Mouse (Mus musculus) CH12F3 (cell line): ENCODE results near the gene Acta2.

Experiments used
- in situ Hi-C: fragments of 300-500 bp; cut with MboI; formaldehyde crosslinking; loops from 2 replicates; pipeline ENCODE4 v1.14.3; 2020; ENCODE audit warnings: low sequenced_read_pairs

Acta2 gene

GRCm38 (mm10) chr19:34254880-34255681 is at the start of gene Acta2:
Gene Acta2, minus strand, starts transcription at chr19:34255590.
- in situ Hi-C loops = no loop called here

- in situ Hi-C loops = no loop called here
Observed at GRCm38 (mm10) chr19:34304917-34305316, 49.5 kb upstream of the Acta2 start.

GRCm38 (mm10) chr19:34300430-34300829 is 45.0 kb upstream of the Acta2 start:
- in situ Hi-C loops = no loop called here

- in situ Hi-C loops = no loop called here
Observed at GRCm38 (mm10) chr19:34299229-34299628, 43.8 kb upstream of the Acta2 start.

- in situ Hi-C loops = no loop called here
Observed at GRCm38 (mm10) chr19:34298531-34298930, 43.1 kb upstream of the Acta2 start.

- in situ Hi-C loops = no loop called here
Observed at GRCm38 (mm10) chr19:34295442-34295841, 40.1 kb upstream of the Acta2 start.

- in situ Hi-C loops = no loop called here
Observed at GRCm38 (mm10) chr19:34293376-34293947, 38.1 kb upstream of the Acta2 start.

- in situ Hi-C loops = no loop called here
Observed at GRCm38 (mm10) chr19:34292701-34293100, 37.3 kb upstream of the Acta2 start.

GRCm38 (mm10) chr19:34291956-34292355 is 36.6 kb upstream of the Acta2 start:
- in situ Hi-C loops = no loop called here

GRCm38 (mm10) chr19:34291379-34291778 is 36.0 kb upstream of the Acta2 start:
- in situ Hi-C loops = no loop called here

- in situ Hi-C loops = no loop called here
Observed at GRCm38 (mm10) chr19:34290872-34291341, 35.5 kb upstream of the Acta2 start.

GRCm38 (mm10) chr19:34289948-34290789 is 34.8 kb upstream of the Acta2 start, which contains the start of gene Fas:
Gene Fas, plus strand, starts transcription at chr19:34290666.
- in situ Hi-C loops = no loop called here

GRCm38 (mm10) chr19:34288696-34289095 is 33.3 kb upstream of the Acta2 start:
- in situ Hi-C loops = no loop called here

- in situ Hi-C loops = no loop called here
Observed at GRCm38 (mm10) chr19:34287656-34288415, 32.4 kb upstream of the Acta2 start.

GRCm38 (mm10) chr19:34287221-34287620 is 31.8 kb upstream of the Acta2 start:
- in situ Hi-C loops = no loop called here

- in situ Hi-C loops = no loop called here
Observed at GRCm38 (mm10) chr19:34284826-34285225, 29.4 kb upstream of the Acta2 start.

- in situ Hi-C loops = no loop called here
Observed at GRCm38 (mm10) chr19:34284383-34284782, 29.0 kb upstream of the Acta2 start.

GRCm38 (mm10) chr19:34283614-34284013 is 28.2 kb upstream of the Acta2 start:
- in situ Hi-C loops = no loop called here

GRCm38 (mm10) chr19:34278078-34278477 is 22.7 kb upstream of the Acta2 start:
- in situ Hi-C loops = no loop called here

GRCm38 (mm10) chr19:34273073-34273472 is 17.7 kb upstream of the Acta2 start:
- in situ Hi-C loops = no loop called here
